Mouse (Mus musculus) cerebellum, adult 11 months (tissue): ENCODE measurements around the gene Edn1.

ENCODE experiments used
- DNase-seq: peaks from one replicate; pipeline ENCODE4 v3.0.0; 2022

Edn1 gene

GRCm38 (mm10) chr13:42301161-42301721 is at the start of gene Edn1:
TSS of gene Edn1 (plus strand) at chr13:42301476.
- no peak for DNase-seq

DNA sequence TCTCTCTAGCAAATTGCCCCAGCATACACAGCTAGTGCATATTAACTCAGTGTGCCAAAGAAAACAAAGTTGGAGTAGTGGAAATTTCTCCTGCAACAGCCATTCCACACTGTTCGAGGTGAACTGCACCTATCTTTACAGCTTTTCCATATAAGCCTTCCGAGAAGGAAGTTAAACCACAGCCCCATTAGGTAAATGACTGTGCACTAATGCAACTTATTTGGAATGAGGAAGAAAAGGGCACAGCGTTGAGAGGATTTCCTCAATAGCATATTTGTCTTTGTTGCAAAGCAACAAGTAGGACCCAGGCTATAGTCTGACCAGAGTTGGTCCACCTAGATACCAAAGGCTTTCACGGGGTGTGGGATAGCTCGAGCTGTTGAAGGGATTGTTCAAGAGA is 47.5 kb upstream of the Edn1 start:
- no peak for DNase-seq

DNA sequence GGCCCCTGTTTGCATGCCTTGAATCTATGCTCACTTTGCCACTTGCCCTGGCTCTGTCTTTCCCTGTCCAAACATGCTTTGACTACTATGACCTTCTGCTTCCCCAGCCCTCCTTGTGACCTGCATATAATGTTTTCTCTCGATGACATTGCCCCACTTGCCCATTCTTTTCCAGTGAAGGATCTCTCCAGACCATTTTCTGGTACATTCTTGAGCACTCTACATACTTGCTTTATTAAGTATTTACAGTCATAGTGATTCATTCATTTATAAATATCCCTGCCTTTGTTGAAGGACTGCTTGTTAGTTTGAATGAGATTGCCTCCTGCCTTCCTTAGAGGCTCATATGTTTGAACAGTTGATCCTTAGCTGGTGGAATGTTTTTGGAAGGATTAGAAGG is 46.2 kb upstream of the Edn1 start:
- no peak for DNase-seq

- no peak for DNase-seq
These were observed 42.9 kb upstream of the Edn1 start for GRCm38 (mm10) chr13:42258422-42258821.

- no peak for DNase-seq
These were observed 40.6 kb upstream of the Edn1 start for GRCm38 (mm10) chr13:42260667-42261066.

- DNase-seq: no peak
These were observed 31.2 kb upstream of the Edn1 start for GRCm38 (mm10) chr13:42270051-42270450.

GRCm38 (mm10) chr13:42276774-42277454 is 24.4 kb upstream of the Edn1 start:
- no peak for DNase-seq

GRCm38 (mm10) chr13:42277751-42278150 is 23.5 kb upstream of the Edn1 start:
- no peak for DNase-seq

GRCm38 (mm10) chr13:42285896-42286295 is 15.4 kb upstream of the Edn1 start:
- DNase-seq: no peak

DNA sequence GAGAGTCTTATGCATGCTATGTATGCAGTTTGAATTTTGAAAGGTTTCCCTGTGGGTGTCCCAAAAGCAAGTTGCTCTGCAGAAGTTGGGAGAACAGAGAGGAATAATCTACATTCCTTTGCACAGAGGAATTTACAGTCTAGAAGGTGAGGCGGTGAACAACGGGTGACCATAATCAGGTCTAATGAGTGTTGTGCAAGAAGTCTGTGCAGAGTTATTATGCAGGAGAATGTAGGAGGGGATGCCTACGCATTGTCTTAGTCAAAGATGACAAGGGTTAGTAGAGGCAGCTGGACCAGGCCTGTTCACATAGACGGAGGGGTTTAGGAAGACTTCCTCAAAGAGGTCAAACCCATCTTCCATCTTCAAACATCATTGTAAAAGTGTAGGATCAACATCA is 14.5 kb upstream of the Edn1 start:
- no peak for DNase-seq

GRCm38 (mm10) chr13:42292593-42292992 is 8.7 kb upstream of the Edn1 start:
- no peak for DNase-seq

GRCm38 (mm10) chr13:42298302-42298701 is 3.0 kb upstream of the Edn1 start:
- DNase-seq: no peak

- no peak for DNase-seq
These were observed 2.5 kb upstream of the Edn1 start for GRCm38 (mm10) chr13:42298766-42299165.

DNA sequence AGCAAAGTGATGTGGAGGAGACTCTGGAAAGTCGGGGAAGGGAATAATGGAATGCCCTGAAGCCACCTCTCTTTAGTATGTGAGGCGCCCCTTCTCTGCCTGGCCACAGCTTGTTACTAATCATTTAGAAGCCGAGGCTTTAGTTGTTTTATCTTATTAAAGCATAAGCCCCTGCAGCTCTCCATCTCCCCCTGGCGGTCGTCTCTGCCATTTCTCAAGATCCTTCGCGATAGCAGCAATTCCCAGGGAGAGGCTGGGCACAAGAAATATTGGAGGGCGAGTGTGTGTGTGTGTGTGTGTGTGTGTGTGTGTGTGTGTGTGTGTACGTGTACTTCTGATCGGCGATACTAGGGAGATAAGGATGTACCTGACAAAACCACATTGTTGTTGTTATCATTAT is 709 bp upstream of the Edn1 start:
- DNase-seq: peak; percentile 39

DNA sequence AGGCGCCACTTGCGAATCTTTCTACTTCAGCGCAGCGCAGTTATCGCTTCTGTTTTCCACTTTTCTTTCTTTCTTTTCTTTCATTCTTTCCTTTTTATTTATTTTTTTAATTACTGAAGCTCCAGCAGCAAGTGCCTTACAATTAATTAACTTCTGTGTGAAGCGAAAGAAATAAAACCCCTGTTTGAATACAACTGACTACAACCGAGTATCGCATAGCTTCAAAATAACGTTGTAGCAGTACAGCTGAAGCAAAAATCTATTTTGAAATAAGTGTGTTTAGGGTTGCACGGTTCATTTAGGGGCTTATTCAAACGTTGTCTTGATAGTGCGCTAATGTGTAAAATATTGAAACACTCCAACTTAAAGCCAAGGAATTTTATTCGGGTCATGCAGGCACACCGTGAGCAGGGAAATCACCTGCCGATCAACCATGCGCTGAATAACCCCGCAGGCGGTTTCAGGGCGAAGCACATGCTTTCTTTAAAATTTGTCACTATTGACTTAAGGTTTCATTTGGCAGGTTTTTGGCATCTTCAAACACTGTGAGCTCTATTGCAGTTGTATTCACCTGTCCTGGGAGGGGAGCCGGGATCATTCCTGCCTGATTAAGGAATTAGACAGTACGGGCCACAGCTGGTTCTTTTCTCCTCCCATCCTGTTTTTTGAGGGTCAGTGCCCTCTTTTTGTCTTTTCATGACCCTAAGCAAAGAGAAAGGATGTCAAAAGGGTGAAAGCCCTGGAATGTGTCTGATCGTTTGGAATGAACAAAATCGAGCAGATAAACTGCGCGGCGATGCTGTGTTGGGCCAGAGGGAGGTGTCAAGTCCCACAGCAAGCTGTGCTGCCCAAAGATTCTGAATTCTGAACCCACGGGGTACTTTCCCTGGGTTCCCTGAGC is 935 bp downstream of the Edn1 start:
- no peak for DNase-seq

DNA sequence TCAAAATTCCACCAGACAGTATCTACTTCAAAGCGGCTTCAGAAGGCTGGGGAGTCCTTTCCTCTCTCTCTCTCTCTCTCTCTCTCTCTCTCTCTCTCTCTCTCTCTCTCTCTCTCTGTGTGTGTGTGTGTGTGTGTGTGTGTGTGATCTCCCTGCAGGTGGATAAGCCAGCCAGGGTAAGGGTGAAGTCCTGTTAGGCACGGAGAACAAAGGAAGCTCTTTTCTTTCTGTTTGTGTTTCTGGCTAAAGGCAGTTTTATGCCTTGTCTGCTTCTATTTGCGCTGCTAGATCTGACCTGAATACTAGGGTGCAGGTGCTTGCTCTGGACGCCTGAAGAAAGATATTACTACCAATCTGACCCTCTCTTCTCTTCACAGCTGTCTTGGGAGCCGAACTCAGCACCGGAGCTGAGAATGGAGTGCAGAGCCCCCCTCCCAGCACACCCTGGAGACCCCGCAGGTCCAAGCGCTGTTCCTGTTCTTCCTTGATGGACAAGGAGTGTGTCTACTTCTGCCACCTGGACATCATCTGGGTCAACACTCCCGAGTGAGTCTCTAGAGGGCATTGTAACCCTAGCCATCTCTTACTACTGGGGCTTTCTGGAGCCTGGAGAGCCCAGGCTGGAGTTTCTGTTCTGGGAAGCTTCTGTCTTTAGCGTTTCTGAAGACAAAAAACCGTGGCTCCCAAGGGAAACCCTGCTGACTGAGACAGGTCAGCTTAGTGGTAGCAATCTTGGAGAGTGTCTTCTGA is 2.1 kb downstream of the Edn1 start:
- DNase-seq: no peak

DNA sequence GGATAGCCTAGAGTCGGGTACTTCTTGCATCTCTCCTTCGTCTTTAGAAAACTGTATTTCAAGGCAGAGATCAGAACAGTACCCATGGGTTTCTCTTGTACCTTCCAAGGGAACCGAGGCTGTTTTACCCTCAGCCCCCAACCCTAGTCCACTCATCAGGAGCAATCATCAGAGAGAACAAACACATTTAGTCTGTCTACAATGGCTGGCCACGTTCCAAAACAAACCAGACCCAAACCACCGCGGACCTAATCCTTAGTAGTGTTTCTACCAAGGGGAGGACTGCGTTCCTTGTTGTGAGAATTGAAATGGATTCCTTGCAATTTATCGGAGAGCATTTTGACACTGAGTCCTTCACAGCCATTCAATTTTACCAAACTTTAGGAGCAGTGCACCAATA is 2.9 kb downstream of the Edn1 start:
- no peak for DNase-seq

GRCm38 (mm10) chr13:42306870-42307800 is 5.9 kb downstream of the Edn1 start:
- DNase-seq: no peak

- no peak for DNase-seq
These were observed 7.3 kb downstream of the Edn1 start for GRCm38 (mm10) chr13:42308368-42309103.

- no peak for DNase-seq
These were observed 8.5 kb downstream of the Edn1 start for GRCm38 (mm10) chr13:42309804-42310203.

- DNase-seq: no peak
These were observed 14.4 kb downstream of the Edn1 start for GRCm38 (mm10) chr13:42315628-42316027.
